Mouse (Mus musculus): ENCODE results near the gene Fam216b. TPM values are rescaled to one million over a fixed set of nuclear protein-coding genes. Genes with fewer than 3 reads are reported as not detected.

The Fam216b gene
- polyA plus RNA-seq, 1 experiment from 2014 or later, result 0.09 TPM

DNA sequence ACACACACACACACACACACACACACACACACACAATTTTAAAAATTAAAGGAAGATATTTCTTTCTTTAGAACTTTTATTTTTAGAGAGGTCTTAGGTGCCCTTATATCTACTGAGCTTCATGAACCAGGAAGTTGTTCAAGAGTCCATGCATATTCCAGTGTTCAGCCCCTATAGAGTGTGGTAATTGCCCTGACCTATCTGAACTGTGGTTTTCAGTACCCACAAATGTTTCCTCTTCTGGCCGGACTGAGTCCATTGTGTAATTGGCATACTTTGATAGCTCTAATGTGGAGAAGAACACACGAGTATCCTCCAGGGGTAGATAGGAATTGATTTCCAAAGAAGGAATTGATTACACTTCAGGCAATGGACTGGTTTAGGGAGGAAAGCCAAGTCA is 11.3 kb downstream of the Fam216b start:
- no peak for ATAC-seq
- no peaks in the 10 kb centered on the region for H3K36me3 ChIP-seq (ENCODE audit: control insufficient read depth, insufficient read depth)
- no peak for TF ChIP-seq CTCF (IDR thresholded peaks at IDR 0.05; ENCODE audit: low read depth)
- H3K9me3 ChIP-seq (ENCODE audit: control insufficient read depth), result no peaks in the 10 kb centered on the region
- no peaks in the 10 kb centered on the region for H3K4me1 ChIP-seq (replicated peaks; ENCODE audit: control insufficient read depth, insufficient read depth, low read length)
- 75% methylated on average over 2 of the region's 2 CpGs for WGBS
- no peak overlapping the region for H3K27ac ChIP-seq (ENCODE audit: low read depth, low read length)
- H3K9ac ChIP-seq (ENCODE audit: low read depth, low read length), result no peak overlapping the region
- no peak overlapping the region for H3K4me2 ChIP-seq (replicated peaks; ENCODE audit: low read depth)
- H3K27me3 ChIP-seq (replicated peaks; ENCODE audit: control insufficient read depth, insufficient read depth, low read length), result no peaks in the 10 kb centered on the region
- H3K4me3 ChIP-seq (ENCODE audit: low read depth, low read length), result no peak overlapping the region

- no peak for TF ChIP-seq CTCF (IDR thresholded peaks at IDR 0.05; ENCODE audit: low read depth)
- Histone ChIP-seq H3K9me3 (ENCODE audit: control insufficient read depth) (no peaks in the 10 kb centered on the region), H3K9ac (ENCODE audit: low read depth, low read length) (no peak overlapping the region), H3K4me3 (ENCODE audit: low read depth, low read length) (no peak overlapping the region), H3K36me3 (ENCODE audit: control insufficient read depth, insufficient read depth) (no peaks in the 10 kb centered on the region), H3K27me3 (replicated peaks; ENCODE audit: control insufficient read depth, insufficient read depth, low read length) (no peaks in the 10 kb centered on the region), H3K27ac (ENCODE audit: low read depth, low read length) (no peak overlapping the region), H3K4me1 (replicated peaks; ENCODE audit: control insufficient read depth, insufficient read depth, low read length) (no peaks in the 10 kb centered on the region), H3K4me2 (replicated peaks; ENCODE audit: low read depth) (no peak overlapping the region)
- no peak for ATAC-seq
- 75% methylated on average over 9 of the region's 9 CpGs for WGBS
Observed at GRCm38 (mm10) chr14:78065938-78066710, 22.7 kb downstream of the Fam216b start.

- H3K27ac ChIP-seq (ENCODE audit: low read depth, low read length), result no peak overlapping the region
- no peak overlapping the region for H3K9ac ChIP-seq (ENCODE audit: low read depth, low read length)
- no peaks in the 10 kb centered on the region for H3K9me3 ChIP-seq (ENCODE audit: control insufficient read depth)
- ATAC-seq, result no peak
- no peaks in the 10 kb centered on the region for H3K27me3 ChIP-seq (replicated peaks; ENCODE audit: control insufficient read depth, insufficient read depth, low read length)
- TF ChIP-seq CTCF (IDR thresholded peaks at IDR 0.05; ENCODE audit: low read depth), result no peak
- 89% methylated on average over 11 of the region's 11 CpGs for WGBS
- no peak overlapping the region for H3K4me3 ChIP-seq (ENCODE audit: low read depth, low read length)
- no peaks in the 10 kb centered on the region for H3K36me3 ChIP-seq (ENCODE audit: control insufficient read depth, insufficient read depth)
- H3K4me1 ChIP-seq (replicated peaks; ENCODE audit: control insufficient read depth, insufficient read depth, low read length), result no peaks in the 10 kb centered on the region
- no peak overlapping the region for H3K4me2 ChIP-seq (replicated peaks; ENCODE audit: low read depth)
Observed at GRCm38 (mm10) chr14:78062484-78062883, 26.3 kb downstream of the Fam216b start.

- H3K9ac ChIP-seq (ENCODE audit: low read depth, low read length), result no peak overlapping the region
- no peaks in the 10 kb centered on the region for H3K4me1 ChIP-seq (replicated peaks; ENCODE audit: control insufficient read depth, insufficient read depth, low read length)
- no peak for ATAC-seq
- no peaks in the 10 kb centered on the region for H3K27me3 ChIP-seq (replicated peaks; ENCODE audit: control insufficient read depth, insufficient read depth, low read length)
- no peaks in the 10 kb centered on the region for H3K36me3 ChIP-seq (ENCODE audit: control insufficient read depth, insufficient read depth)
- no peak overlapping the region for H3K4me3 ChIP-seq (ENCODE audit: low read depth, low read length)
- H3K9me3 ChIP-seq (ENCODE audit: control insufficient read depth), result no peaks in the 10 kb centered on the region
- H3K27ac ChIP-seq (ENCODE audit: low read depth, low read length), result no peak overlapping the region
- no peak for TF ChIP-seq CTCF (IDR thresholded peaks at IDR 0.05; ENCODE audit: low read depth)
- WGBS, result 79% methylated on average over 6 of the region's 6 CpGs
- H3K4me2 ChIP-seq (replicated peaks; ENCODE audit: low read depth), result no peak overlapping the region
Observed at GRCm38 (mm10) chr14:78060609-78060951, 28.2 kb downstream of the Fam216b start.

GRCm38 (mm10) chr14:78059878-78060608 is 28.8 kb downstream of the Fam216b start:
- no peak for TF ChIP-seq CTCF (IDR thresholded peaks at IDR 0.05; ENCODE audit: low read depth)
- no peak for ATAC-seq

DNA sequence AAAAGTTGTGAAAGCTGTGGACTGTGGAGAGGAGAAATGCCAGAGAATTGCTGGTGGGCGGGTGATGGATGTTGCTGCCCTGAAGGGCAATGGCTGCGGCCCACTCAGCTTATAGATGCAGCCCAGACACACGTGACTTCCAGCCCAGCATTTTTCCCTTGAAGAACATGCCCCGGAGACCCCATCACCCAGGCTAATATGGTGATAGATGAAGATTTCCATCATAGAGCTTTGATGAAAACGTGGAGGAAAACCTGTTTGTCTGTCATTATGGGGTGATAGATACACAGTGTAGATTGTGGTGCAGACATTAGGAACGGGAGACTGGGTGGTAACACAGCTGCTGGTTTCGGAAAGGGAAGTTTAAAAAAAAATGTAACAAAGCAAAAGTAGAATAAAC is 31.4 kb downstream of the Fam216b start:
- Histone ChIP-seq H3K9me3 (ENCODE audit: control insufficient read depth) (no peaks in the 10 kb centered on the region), H3K36me3 (ENCODE audit: control insufficient read depth, insufficient read depth) (no peaks in the 10 kb centered on the region), H3K27ac (ENCODE audit: low read depth, low read length) (no peak overlapping the region), H3K27me3 (replicated peaks; ENCODE audit: control insufficient read depth, insufficient read depth, low read length) (no peaks in the 10 kb centered on the region), H3K4me2 (replicated peaks; ENCODE audit: low read depth) (no peak overlapping the region), H3K4me1 (replicated peaks; ENCODE audit: control insufficient read depth, insufficient read depth, low read length) (no peaks in the 10 kb centered on the region), H3K9ac (ENCODE audit: low read depth, low read length) (no peak overlapping the region), H3K4me3 (ENCODE audit: low read depth, low read length) (no peak overlapping the region)
- no peak for ATAC-seq
- WGBS, result 78% methylated on average over 7 of the region's 7 CpGs
- TF ChIP-seq CTCF (IDR thresholded peaks at IDR 0.05; ENCODE audit: low read depth), result no peak

More at GRCm38 (mm10) chr14:78059878-78060608, 28.8 kb downstream of the Fam216b start:
- Histone ChIP-seq H3K27ac (ENCODE audit: low read depth, low read length) (no peak overlapping the region), H3K36me3 (ENCODE audit: control insufficient read depth, insufficient read depth) (no peaks in the 10 kb centered on the region), H3K4me1 (replicated peaks; ENCODE audit: control insufficient read depth, insufficient read depth, low read length) (no peaks in the 10 kb centered on the region), H3K27me3 (replicated peaks; ENCODE audit: control insufficient read depth, insufficient read depth, low read length) (no peaks in the 10 kb centered on the region), H3K9ac (ENCODE audit: low read depth, low read length) (no peak overlapping the region), H3K4me2 (replicated peaks; ENCODE audit: low read depth) (no peak overlapping the region), H3K9me3 (ENCODE audit: control insufficient read depth) (no peaks in the 10 kb centered on the region), H3K4me3 (ENCODE audit: low read depth, low read length) (no peak overlapping the region)
- 78% methylated on average over 9 of the region's 9 CpGs for WGBS
